Mouse (Mus musculus) small intestine, adult 10 weeks (tissue): ENCODE data around the gene Twistnb. TPM values are rescaled to one million over a fixed set of nuclear protein-coding genes. Genes with fewer than 3 reads are reported as not detected.

Experiments used
- polyA plus RNA-seq: library from polyadenylated mRNA; stranded (reverse); fragments of 350-450 nt; fragmentation: Illumina TruSeq; extraction: RNeasy Lipid Tissue Mini Kit (QIAGEN cat#74804); gene quantifications from one replicate; pipeline ENCODE4 v1.2.3, GENCODE M21; 2014; ENCODE audit warnings: low replicate concordance

The Twistnb gene
- polyA plus RNA-seq, result 33.0 TPM

GRCm38 (mm10) chr12:33429387-33430160 is at the start of gene Twistnb:
Gene Twistnb, plus strand, starts transcription at chr12:33429635.

GRCm38 (mm10) chr12:33394804-33395623 is 34.4 kb upstream of the Twistnb start, which contains the start of gene Efcab10:
Gene Efcab10, plus strand, starts transcription at chr12:33394854.

Other genes starting within 250 kb of the Twistnb start
- not detected for gene Efcab10, start 34.8 kb upstream of the Twistnb start, polyA plus RNA-seq